In genomic region chr1:61377070-61377469, GRCm38 (mm10) we compare ENCODE assay signal across 7 mouse cellular contexts.
DNase-seq lines count a peak whose midpoint lies in the region; ATAC-seq and TF ChIP-seq lines count a peak whose summit lies in the region.

No protein-coding gene starts in this region.

- H3K9me3 ChIP-seq in hindbrain, embryonic 12.5 days (replicated peaks): no peaks in the 10 kb centered on the region

- no peak for TF ChIP-seq POLR2A in small intestine, adult 2 months (IDR thresholded peaks at IDR 0.05; ENCODE audit: low read depth, low read length)

- WGBS in hindbrain, embryonic 12.5 days: 3% methylated on average over 7 of the region's 7 CpGs
- WGBS in small intestine, adult 2 months: 2% methylated on average over 7 of the region's 7 CpGs

- H3K27me3 ChIP-seq in hindbrain, embryonic 12.5 days: no peaks in the 10 kb centered on the region
- H3K27me3 ChIP-seq in small intestine, adult 2 months (ENCODE audit: control insufficient read depth, insufficient read depth, low read length): no peaks in the 10 kb centered on the region

- peak; percentile 16 for DNase-seq in T-cell, adult 2 months (ENCODE audit: low spot score)
- peak; percentile 62 for DNase-seq in c-Kit-positive CD71-positive TER-119-positive erythroid progenitor cells, embryonic 14.5 days (ENCODE audit: low spot score)
- peak; percentile 90 for DNase-seq in forelimb bud, embryonic 11.5 days (ENCODE audit: low read depth, low spot score)
- peak; percentile 55 to 82 for DNase-seq in layer of hippocampus, postnatal 25 days (ENCODE audit: extremely low spot score in 1 of 2, low spot score in 1 of 2)

- no peak overlapping the region for H3K27ac ChIP-seq in hindbrain, embryonic 12.5 days
- no peak overlapping the region for H3K27ac ChIP-seq in small intestine, adult 2 months (ENCODE audit: insufficient read depth, low read depth, low read length)

- peak; percentile 95 for TF ChIP-seq CTCF in small intestine, adult 2 months (IDR thresholded peaks at IDR 0.05; ENCODE audit: extremely low read depth, insufficient read length, insufficient replicate concordance, low read depth, low read length)

- no peak overlapping the region for H3K4me3 ChIP-seq in hindbrain, embryonic 12.5 days
- H3K4me3 ChIP-seq in small intestine, adult 2 months (ENCODE audit: low read depth, low read length): no peak overlapping the region

- H3K4me1 ChIP-seq in hindbrain, embryonic 12.5 days: peaks cover 7% of the 10 kb centered on the region; the same call in 1 of the 2 replicates
- H3K4me1 ChIP-seq in small intestine, adult 2 months (ENCODE audit: control insufficient read depth, insufficient read depth, insufficient read length, low read length): peaks cover 4% of the 10 kb centered on the region; the same call in 1 of the 2 replicates

- H3K36me3 ChIP-seq in hindbrain, embryonic 12.5 days: no peaks in the 10 kb centered on the region
- no peaks in the 10 kb centered on the region for H3K36me3 ChIP-seq in small intestine, adult 2 months (ENCODE audit: control insufficient read depth, insufficient read depth, low read length)

- no peak for ATAC-seq in hindbrain, embryonic 12.5 days (ENCODE audit: low FRiP score)
- peak; percentile 68 for ATAC-seq in megakaryocyte, adult 5-6 weeks (ENCODE audit: poor library complexity, severe bottlenecking)

- H3K9ac ChIP-seq in hindbrain, embryonic 12.5 days: no peak overlapping the region

- 0 out of 2 replicates have a peak overlapping the region, but pooled peaks have one; percentile 11 for H3K4me2 ChIP-seq in hindbrain, embryonic 12.5 days (replicated peaks)

Comparison
In these comparisons a context has a peak if more than half of its experiments do, and no peak if none do; other contexts are left out.
1. DNase-seq: peak in every context shown above with its lines; median percentile 90 in forelimb bud, embryonic 11.5 days; 68 in layer of hippocampus, postnatal 25 days; 62 in c-Kit-positive CD71-positive TER-119-positive erythroid progenitor cells, embryonic 14.5 days; 16 in T-cell, adult 2 months.